Mouse (Mus musculus): Measurements from ENCODE around the gene Tjap1. TPM values are rescaled to one million over a fixed set of nuclear protein-coding genes. Genes with fewer than 3 reads are reported as not detected.
A peak's percentile ranks its signal among the peaks of the same experiment; 100 is the strongest.

Tjap1 gene
- total and polyA plus RNA-seq, 2 experiments = 2.5 to 13.2 TPM

- Histone ChIP-seq H3K27me3 (ENCODE audit: control insufficient read depth, insufficient read depth, low read length) (no peaks in the 10 kb centered on the region; the same call in 1 of the 2 replicates), H3K79me2 (ENCODE audit: control insufficient read depth, insufficient read depth, low read length) (no peaks in the 10 kb centered on the region), H3K9ac (ENCODE audit: low read depth, low read length) (no peak overlapping the region), H3K27ac (replicated peaks; ENCODE audit: insufficient read depth, low read depth, low read length) (no peak overlapping the region), H3K4me1 (ENCODE audit: control insufficient read depth, insufficient read depth, low read length) (peaks cover 1% of the 10 kb centered on the region; the same call in 1 of the 2 replicates), H3K4me3 (ENCODE audit: insufficient read depth, low read depth, low read length) (no peak overlapping the region), H3K36me3 (ENCODE audit: control insufficient read depth, insufficient read depth, low read length) (0 out of 2 replicates have a peak, but pooled peaks cover 3% of the 10 kb centered on the region)
- WGBS = 91% methylated on average over 30 of the region's 30 CpGs
- TF ChIP-seq POLR2A (IDR thresholded peaks at IDR 0.05; ENCODE audit: extremely low read depth, insufficient read depth, low read length) (no peak), CTCF (IDR thresholded peaks at IDR 0.05; ENCODE audit: low read depth, low read length) (no peak)
- no peak for DNase-seq (ENCODE audit: extremely low read depth, low read depth, low spot score)
Observed at GRCm38 (mm10) chr17:46258279-46259053, 24.4 kb downstream of the Tjap1 start.

- Histone ChIP-seq H3K27me3 (ENCODE audit: control insufficient read depth, insufficient read depth, low read length) (no peaks in the 10 kb centered on the region; the same call in 1 of the 2 replicates), H3K4me1 (ENCODE audit: control insufficient read depth, insufficient read depth, low read length) (peaks cover 1% of the 10 kb centered on the region; the same call in 1 of the 2 replicates), H3K4me3 (ENCODE audit: insufficient read depth, low read depth, low read length) (no peak overlapping the region), H3K36me3 (ENCODE audit: control insufficient read depth, insufficient read depth, low read length) (no peaks in the 10 kb centered on the region), H3K79me2 (ENCODE audit: control insufficient read depth, insufficient read depth, low read length) (no peaks in the 10 kb centered on the region), H3K27ac (replicated peaks; ENCODE audit: insufficient read depth, low read depth, low read length) (no peak overlapping the region), H3K9ac (ENCODE audit: low read depth, low read length) (no peak overlapping the region)
- no peak for TF ChIP-seq CTCF (IDR thresholded peaks at IDR 0.05; ENCODE audit: low read depth, low read length)
- TF ChIP-seq POLR2A (IDR thresholded peaks at IDR 0.05; ENCODE audit: extremely low read depth, insufficient read depth, low read length) = no peak
- WGBS = 46% methylated on average over 6 of the region's 6 CpGs
- DNase-seq (ENCODE audit: extremely low read depth, low read depth, low spot score) = no peak
Observed at GRCm38 (mm10) chr17:46255147-46255546, 27.7 kb downstream of the Tjap1 start.

GRCm38 (mm10) chr17:46254106-46254505 is 28.7 kb downstream of the Tjap1 start:
- 1% methylated on average over 54 of the region's 54 CpGs for WGBS
- TF ChIP-seq POLR2A (IDR thresholded peaks at IDR 0.05; ENCODE audit: extremely low read depth, insufficient read depth, low read length) (no peak), CTCF (IDR thresholded peaks at IDR 0.05; ENCODE audit: low read depth, low read length) (no peak)

GRCm38 (mm10) chr17:46253452-46254084 is 29.3 kb downstream of the Tjap1 start, which contains the start of gene Lrrc73:
TSS of gene Lrrc73 (plus strand) at chr17:46253531.
- DNase-seq (ENCODE audit: extremely low read depth, low read depth, low spot score) = peak; percentile 63
- H3K36me3 ChIP-seq (ENCODE audit: control insufficient read depth, insufficient read depth, low read length) = peaks cover 2% of the 10 kb centered on the region; the same call in 1 of the 2 replicates
- no peak for TF ChIP-seq CTCF (IDR thresholded peaks at IDR 0.05; ENCODE audit: low read depth, low read length)
- no peak for TF ChIP-seq POLR2A (IDR thresholded peaks at IDR 0.05; ENCODE audit: extremely low read depth, insufficient read depth, low read length)

More at GRCm38 (mm10) chr17:46254106-46254505, 28.7 kb downstream of the Tjap1 start:
- H3K9ac ChIP-seq (ENCODE audit: low read depth, low read length) = peak overlapping the region; percentile 60
- DNase-seq (ENCODE audit: extremely low read depth, low read depth, low spot score) = no peak
- H3K27me3 ChIP-seq (ENCODE audit: control insufficient read depth, insufficient read depth, low read length) = no peaks in the 10 kb centered on the region; the same call in 1 of the 2 replicates
- peaks cover 4% of the 10 kb centered on the region; the same call in 1 of the 2 replicates for H3K4me1 ChIP-seq (ENCODE audit: control insufficient read depth, insufficient read depth, low read length)
- H3K27ac ChIP-seq (replicated peaks; ENCODE audit: insufficient read depth, low read depth, low read length) = no peak overlapping the region
- peaks cover 2% of the 10 kb centered on the region; the same call in 1 of the 2 replicates for H3K36me3 ChIP-seq (ENCODE audit: control insufficient read depth, insufficient read depth, low read length)
- H3K79me2 ChIP-seq (ENCODE audit: control insufficient read depth, insufficient read depth, low read length) = no peaks in the 10 kb centered on the region; the same call in 1 of the 2 replicates
- H3K4me3 ChIP-seq (ENCODE audit: insufficient read depth, low read depth, low read length) = peak overlapping the region; percentile 51

GRCm38 (mm10) chr17:46252571-46253451 is 30.0 kb downstream of the Tjap1 start:
- 62% methylated on average over 14 of the region's 14 CpGs for WGBS
- Histone ChIP-seq H3K27me3 (ENCODE audit: control insufficient read depth, insufficient read depth, low read length) (no peaks in the 10 kb centered on the region; the same call in 1 of the 2 replicates), H3K27ac (replicated peaks; ENCODE audit: insufficient read depth, low read depth, low read length) (no peak overlapping the region), H3K36me3 (ENCODE audit: control insufficient read depth, insufficient read depth, low read length) (peaks cover 2% of the 10 kb centered on the region; the same call in 1 of the 2 replicates), H3K4me1 (ENCODE audit: control insufficient read depth, insufficient read depth, low read length) (peaks cover 9% of the 10 kb centered on the region; the same call in 1 of the 2 replicates), H3K4me3 (ENCODE audit: insufficient read depth, low read depth, low read length) (no peak overlapping the region), H3K79me2 (ENCODE audit: control insufficient read depth, insufficient read depth, low read length) (peaks cover 3% of the 10 kb centered on the region; the same call in 1 of the 2 replicates), H3K9ac (ENCODE audit: low read depth, low read length) (no peak overlapping the region)
- TF ChIP-seq POLR2A (IDR thresholded peaks at IDR 0.05; ENCODE audit: extremely low read depth, insufficient read depth, low read length) (no peak), CTCF (IDR thresholded peaks at IDR 0.05; ENCODE audit: low read depth, low read length) (peak; percentile 19; the same call in 1 of the 2 replicates)
- no peak for DNase-seq (ENCODE audit: extremely low read depth, low read depth, low spot score)

More at GRCm38 (mm10) chr17:46253452-46254084, 29.3 kb downstream of the Tjap1 start, which contains the start of gene Lrrc73:
- H3K4me3 ChIP-seq (ENCODE audit: insufficient read depth, low read depth, low read length) = peak within 1 kb of the TSS; percentile 51
- 3% methylated on average over 48 of the region's 48 CpGs for WGBS
- peaks cover 9% of the 10 kb centered on the region; the same call in 1 of the 2 replicates for H3K4me1 ChIP-seq (ENCODE audit: control insufficient read depth, insufficient read depth, low read length)
- peak within 1 kb of the TSS; percentile 60 for H3K9ac ChIP-seq (ENCODE audit: low read depth, low read length)
- H3K79me2 ChIP-seq (ENCODE audit: control insufficient read depth, insufficient read depth, low read length) = no peaks in the 10 kb centered on the region; the same call in 1 of the 2 replicates
- no peaks in the 10 kb centered on the region; the same call in 1 of the 2 replicates for H3K27me3 ChIP-seq (ENCODE audit: control insufficient read depth, insufficient read depth, low read length)
- H3K27ac ChIP-seq (replicated peaks; ENCODE audit: insufficient read depth, low read depth, low read length) = no peak within 1 kb of the TSS
